Mouse (Mus musculus): ENCODE data around the gene Lactb.

Gene Lactb

DNA sequence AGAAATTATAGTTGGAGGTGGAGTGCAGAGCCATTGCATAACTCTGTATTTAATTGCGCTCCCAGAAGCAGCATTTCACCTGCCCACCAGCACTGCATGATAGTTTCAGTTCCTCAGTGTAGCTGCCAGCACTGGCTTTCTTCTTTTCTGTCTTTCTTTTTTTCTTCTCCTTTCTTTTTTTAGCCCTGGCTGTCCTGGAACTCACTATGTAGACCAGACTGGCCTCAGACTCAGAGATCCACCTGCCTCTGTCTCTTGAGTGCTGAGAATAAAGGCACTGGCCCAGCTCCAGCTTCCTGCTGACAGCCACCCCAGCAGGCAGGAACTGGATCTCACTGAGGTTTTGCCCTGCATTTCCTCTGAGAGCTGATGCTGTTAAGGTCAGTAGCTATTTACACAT is 2.7 kb upstream of the Lactb start:
- no peak for DNase-seq

GRCm38 (mm10) chr9:66977121-66977520 is 1.8 kb upstream of the Lactb start:
- DNase-seq = no peak

GRCm38 (mm10) chr9:66974721-66975225 is 511 bp downstream of the Lactb start:
- DNase-seq = peak; percentile 62

DNA sequence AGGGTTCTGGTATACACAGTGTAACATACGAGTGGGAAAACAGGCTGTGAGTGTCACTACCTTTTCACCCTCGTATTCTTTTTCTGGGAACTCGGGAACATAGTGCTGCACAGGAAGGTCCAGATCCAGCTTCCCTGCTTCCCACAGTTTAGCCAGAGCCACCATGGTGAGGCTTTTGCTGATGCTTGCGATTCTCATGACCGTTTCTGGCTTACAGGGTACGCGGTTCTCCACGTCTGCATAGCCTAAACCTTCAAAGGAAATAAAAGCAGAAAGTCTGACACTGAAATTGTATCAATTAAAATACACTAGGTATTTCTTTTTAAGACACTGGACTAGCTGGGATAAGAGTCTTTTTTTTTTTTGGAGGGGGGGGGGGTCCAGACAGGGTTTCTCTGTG is 4.2 kb downstream of the Lactb start:
- DNase-seq = no peak

GRCm38 (mm10) chr9:66967492-66967891 is 7.8 kb downstream of the Lactb start:
- no peak for DNase-seq

- DNase-seq = no peak
Measured at GRCm38 (mm10) chr9:66961478-66961877, 13.8 kb downstream of the Lactb start.

DNA sequence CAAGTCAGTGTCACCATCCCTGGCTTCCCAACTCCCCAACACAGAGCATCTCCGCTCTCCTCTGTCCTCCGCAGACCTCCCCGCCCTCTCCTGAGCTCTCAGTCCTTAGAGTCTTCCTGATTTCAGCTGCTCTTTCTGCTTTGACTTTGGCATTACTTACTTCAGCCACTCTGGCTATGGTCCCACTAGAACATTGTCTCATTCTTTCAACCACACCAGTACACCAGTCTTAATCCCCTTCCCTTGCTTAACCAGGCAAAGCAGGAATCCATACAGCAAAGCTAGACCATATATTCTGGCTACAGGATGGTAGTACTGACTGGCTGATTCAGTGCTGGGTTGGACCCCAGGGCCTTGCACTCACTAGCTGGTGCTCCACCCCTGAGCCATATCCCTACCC is 17.8 kb downstream of the Lactb start:
- no peak for DNase-seq

GRCm38 (mm10) chr9:66952886-66953285 is 22.4 kb downstream of the Lactb start:
- DNase-seq = no peak

- DNase-seq = no peak
Measured at GRCm38 (mm10) chr9:66952321-66952720, 23.0 kb downstream of the Lactb start.

- DNase-seq = no peak
Measured at GRCm38 (mm10) chr9:66948536-66948935, 26.7 kb downstream of the Lactb start.

DNA sequence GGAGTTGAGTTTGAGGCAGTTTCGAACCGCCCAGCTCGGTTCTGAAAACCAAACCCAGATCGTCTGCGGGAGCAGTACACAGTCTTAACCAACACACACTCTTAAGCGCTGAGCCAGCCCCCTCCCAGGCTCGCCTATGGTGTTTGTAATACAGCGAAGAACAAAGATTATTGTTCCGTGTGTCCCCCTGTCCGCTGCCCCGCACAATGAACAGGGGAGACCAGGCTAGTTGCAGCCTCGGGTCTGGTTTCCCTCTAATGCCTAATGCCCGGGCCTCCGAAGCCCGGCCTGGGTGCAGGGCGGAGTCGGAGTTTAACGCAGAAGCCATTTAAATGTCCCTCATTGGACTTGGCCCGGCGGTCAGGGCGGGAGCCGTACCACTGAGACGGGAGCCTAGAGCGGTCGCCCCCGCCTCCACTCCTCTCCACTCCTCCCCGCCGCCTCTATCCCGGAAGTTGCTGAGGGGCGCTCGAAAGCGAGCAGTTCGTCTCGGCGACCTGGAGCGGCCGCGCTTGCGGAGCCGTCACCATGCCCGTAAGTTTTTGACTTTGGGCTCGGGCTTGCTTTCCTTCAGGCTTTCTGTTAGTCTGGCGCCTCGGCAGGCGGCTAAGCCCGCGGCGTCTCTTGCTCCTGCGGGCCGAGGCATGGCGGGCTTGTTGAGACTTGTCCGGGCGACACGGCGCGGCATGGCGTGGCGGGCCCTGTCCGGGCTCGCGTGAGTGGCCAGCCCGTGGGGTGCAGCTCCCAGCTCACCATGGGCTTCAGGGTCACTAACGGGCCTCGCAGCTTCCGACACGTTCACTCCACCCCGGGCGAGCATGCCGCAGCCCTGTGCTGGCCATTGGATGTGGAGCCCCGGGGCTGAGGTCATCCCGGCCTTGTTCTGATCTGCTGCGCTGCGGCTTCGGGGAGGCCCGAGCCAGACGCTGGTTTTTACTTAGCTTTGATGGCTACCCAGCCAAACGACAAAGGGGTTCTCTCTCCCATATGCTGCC is 29.3 kb downstream of the Lactb start, which contains the start of gene Rps27l:
Gene Rps27l (plus strand): TSS at position 440 of the 995 bp plus-strand sequence.
- DNase-seq = peak; percentile 92

- DNase-seq = no peak
Measured at GRCm38 (mm10) chr9:66945161-66945560, 30.1 kb downstream of the Lactb start.

DNA sequence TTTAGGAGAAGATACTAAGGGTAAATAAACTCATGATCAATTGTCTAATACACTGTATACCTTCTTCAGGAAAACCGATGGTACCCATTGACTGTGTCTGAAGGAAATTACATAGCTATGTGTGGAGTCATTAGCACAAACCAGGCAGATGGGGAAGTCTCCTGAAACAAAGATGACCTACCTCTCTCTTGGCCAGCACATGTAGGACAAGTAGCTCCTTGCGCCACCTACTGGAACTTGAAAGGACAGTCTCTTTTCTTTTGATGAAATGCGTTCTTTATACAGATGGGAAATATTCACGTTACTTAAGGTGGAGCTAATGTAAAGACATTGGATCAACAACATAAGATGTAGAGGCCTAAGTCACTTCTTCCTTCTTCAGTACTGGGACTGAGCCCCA is 36.4 kb downstream of the Lactb start:
- DNase-seq = peak; percentile 53

GRCm38 (mm10) chr9:66937507-66937906 is 37.8 kb downstream of the Lactb start:
- no peak for DNase-seq

DNA sequence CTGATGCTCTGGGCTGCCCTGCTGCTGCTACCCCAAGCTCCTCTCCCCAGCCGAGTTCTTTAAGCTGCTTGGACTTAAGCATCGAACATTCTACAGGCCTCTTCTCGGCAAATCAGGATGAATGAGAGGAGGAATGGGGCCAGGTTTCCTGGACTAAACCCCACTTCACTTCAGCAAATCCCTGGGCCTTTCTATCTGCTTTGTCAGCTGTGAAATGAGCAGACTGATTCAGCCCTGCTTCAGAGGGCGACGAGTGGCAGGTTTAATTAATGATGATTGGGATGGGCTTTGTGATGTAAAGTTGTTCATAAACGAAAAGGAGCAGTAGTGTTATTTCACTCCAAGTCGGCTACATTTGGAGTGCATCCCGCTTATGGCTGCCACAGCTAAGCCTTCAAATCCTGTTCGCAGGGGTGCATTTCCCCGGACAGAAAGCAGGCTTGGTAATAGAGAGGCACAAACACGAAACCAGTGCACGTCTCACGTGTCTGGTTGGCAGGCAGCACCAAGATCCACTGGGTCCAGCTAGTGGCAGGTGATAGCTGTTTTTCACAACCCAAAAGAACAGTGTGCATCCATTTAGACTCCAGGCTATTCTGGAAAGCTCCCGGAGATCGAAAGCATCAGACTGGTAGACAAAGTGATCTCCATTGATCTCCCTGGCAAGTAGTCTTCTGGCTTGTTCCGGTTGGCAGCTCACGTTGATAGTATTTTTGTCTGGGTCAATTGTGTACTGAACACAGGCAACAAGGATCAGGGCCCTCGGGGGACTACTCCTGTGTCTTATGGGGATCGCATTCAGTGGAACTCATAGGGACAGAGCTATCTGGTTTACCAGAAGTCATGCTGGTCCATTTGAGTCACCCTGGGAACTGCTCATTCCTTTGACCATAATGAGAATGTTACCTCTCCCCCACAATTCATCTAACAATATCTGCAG is 41.1 kb downstream of the Lactb start:
- no peak for DNase-seq

- DNase-seq = no peak
Measured at GRCm38 (mm10) chr9:66930351-66930750, 44.9 kb downstream of the Lactb start.

GRCm38 (mm10) chr9:66927696-66928402 is 47.4 kb downstream of the Lactb start:
- no peak for DNase-seq

DNA sequence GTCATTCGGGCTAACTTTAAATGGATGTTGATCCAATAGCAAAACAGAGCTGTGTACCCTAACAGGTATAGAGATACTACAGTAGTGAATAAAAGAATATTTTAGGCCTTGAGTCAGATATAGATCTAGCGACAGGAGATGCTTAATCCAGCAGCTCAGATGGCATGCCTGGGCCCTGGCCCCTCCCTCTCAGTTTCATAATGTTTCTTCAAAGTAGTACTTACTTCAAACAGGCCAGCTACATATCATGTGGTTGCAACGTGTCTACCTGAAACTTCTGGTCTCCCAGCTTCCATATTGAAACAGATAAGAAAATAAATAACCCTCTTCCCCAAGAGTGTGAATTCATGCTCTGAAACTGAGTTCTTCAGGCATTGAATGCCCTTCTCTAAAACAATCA is 49.4 kb downstream of the Lactb start:
- no peak for DNase-seq

DNA sequence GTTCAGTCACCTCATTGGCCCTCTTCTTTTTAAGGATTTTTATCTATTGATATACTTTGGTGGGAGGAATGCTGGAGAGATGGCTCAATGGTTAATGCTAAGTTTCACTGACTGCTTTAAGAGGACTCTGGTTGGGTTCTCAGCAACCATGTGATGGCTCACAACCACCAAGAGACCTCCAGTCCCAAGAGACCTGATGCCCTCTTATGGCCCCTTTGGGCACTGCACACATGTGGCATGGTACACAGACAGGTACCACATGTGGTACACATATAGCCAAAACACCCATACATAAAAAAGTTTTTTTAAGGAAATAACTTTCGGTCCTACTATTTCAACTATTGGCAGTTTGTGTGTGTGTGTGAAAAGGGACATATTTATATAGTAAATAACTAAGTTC is 53.2 kb downstream of the Lactb start:
- DNase-seq = no peak

- DNase-seq = no peak
Measured at GRCm38 (mm10) chr9:66920488-66921279, 54.6 kb downstream of the Lactb start.

GRCm38 (mm10) chr9:66919981-66920380 is 55.3 kb downstream of the Lactb start:
- no peak for DNase-seq
